Mouse (Mus musculus) myocyte (in vitro differentiated cells): ENCODE measurements at regions not wholly inside any gene's neighbourhood (a gene's known extent, or its start where the extent isn't known, plus 50 kb on each side); places are given as distances from the start of the nearest gene placed in this dataset.

ENCODE experiments used
- E2F4 ChIP-seq: IDR thresholded peaks from one replicate; pipeline ENCODE4 v1.6.1; 2011; ENCODE audit warnings: mild to moderate bottlenecking, control low read depth, moderate library complexity; ENCODE audit not compliant: insufficient read depth
- POLR2A ChIP-seq: IDR thresholded peaks from one replicate; pipeline ENCODE4 v1.6.1; 2011; ENCODE audit warnings: low read depth, mild to moderate bottlenecking, control low read depth, moderate library complexity; ENCODE audit not compliant: insufficient read length
- USF1 ChIP-seq: IDR thresholded peaks from one replicate; pipeline ENCODE4 v1.6.1; 2011; ENCODE audit warnings: low read depth, mild to moderate bottlenecking, control low read depth, moderate library complexity

DNA sequence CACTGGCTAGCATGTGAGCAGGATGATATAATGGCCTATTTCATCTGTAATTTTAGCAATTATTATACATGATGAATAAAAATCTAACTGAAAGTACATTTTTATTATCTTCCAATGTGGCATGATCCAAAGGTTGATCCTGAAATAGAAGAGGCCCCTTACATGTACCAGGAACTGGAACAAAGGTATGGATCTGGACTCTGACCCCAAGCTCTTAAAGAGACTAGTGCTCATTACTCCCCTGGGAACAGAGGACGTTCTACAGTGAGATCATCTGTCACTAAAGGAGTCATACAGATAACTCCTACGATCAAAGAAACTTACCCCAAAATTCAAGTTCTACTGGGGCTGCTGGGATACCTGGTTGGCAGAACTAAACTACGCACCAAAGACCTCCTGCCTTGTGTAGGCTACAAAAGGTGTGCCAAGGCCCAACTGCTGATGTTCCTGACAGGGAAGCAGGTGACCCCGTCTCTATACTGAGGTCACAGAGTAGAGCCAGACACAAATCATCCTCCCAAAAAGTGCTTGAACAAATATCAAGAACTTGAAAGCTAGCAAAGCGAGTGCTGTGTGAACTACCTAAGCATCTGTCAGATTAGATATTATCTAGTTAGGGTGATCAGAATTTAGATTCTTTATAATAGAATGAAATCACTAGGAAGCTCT lies 378.0 kb downstream of the Sorl1 start:
- TF ChIP-seq POLR2A: no peak
- TF ChIP-seq E2F4: no peak
- TF ChIP-seq USF1: no peak
